Mouse (Mus musculus): ENCODE measurements around the gene Mad2l1bp. TPM values are rescaled to one million over a fixed set of nuclear protein-coding genes. Genes with fewer than 3 reads are reported as not detected.

Gene Mad2l1bp
- polyA plus RNA-seq, 1 experiment from 2014 or later: 41.2 TPM

Other genes starting within 250 kb of the Mad2l1bp start
- 3.4 and 4.6 TPM in 2 replicates for gene Vegfa, start 121.2 kb downstream of the Mad2l1bp start, polyA plus RNA-seq (2014; fragmentation: Nextera tagmentation; extraction: Ambion mirVana)
- gene Mrps18a, start 42.6 kb downstream of the Mad2l1bp start, polyA plus RNA-seq (2014; fragmentation: Nextera tagmentation; extraction: Ambion mirVana): 141 and 143 TPM in 2 replicates
- 2.0 TPM in 2 replicates for gene Rsph9, start 9.3 kb downstream of the Mad2l1bp start, polyA plus RNA-seq (2014; fragmentation: Nextera tagmentation; extraction: Ambion mirVana)
- gene Gtpbp2, start 7.5 kb upstream of the Mad2l1bp start, polyA plus RNA-seq (2014; fragmentation: Nextera tagmentation; extraction: Ambion mirVana): 26.1 and 31.1 TPM in 2 replicates
- 20.9 and 22.3 TPM in 2 replicates for gene Polh, start 49.1 kb upstream of the Mad2l1bp start, polyA plus RNA-seq (2014; fragmentation: Nextera tagmentation; extraction: Ambion mirVana)
- 56.4 and 62.8 TPM in 2 replicates for gene Xpo5, start 49.2 kb upstream of the Mad2l1bp start, polyA plus RNA-seq (2014; fragmentation: Nextera tagmentation; extraction: Ambion mirVana)
- gene Polr1c, start 94.5 kb upstream of the Mad2l1bp start, polyA plus RNA-seq (2014; fragmentation: Nextera tagmentation; extraction: Ambion mirVana): 89.3 and 90.4 TPM in 2 replicates
- gene Yipf3, start 94.5 kb upstream of the Mad2l1bp start, polyA plus RNA-seq (2014; fragmentation: Nextera tagmentation; extraction: Ambion mirVana): 65.6 and 76.7 TPM in 2 replicates
- gene Lrrc73, start 100.0 kb upstream of the Mad2l1bp start, polyA plus RNA-seq (2014; fragmentation: Nextera tagmentation; extraction: Ambion mirVana): 0.34 and 0.62 TPM in 2 replicates
- 26.4 and 29.3 TPM in 2 replicates for gene Tjap1, start 129.5 kb upstream of the Mad2l1bp start, polyA plus RNA-seq (2014; fragmentation: Nextera tagmentation; extraction: Ambion mirVana)
- 0.11 and 0.23 TPM in 2 replicates for gene Dlk2, start 143.9 kb upstream of the Mad2l1bp start, polyA plus RNA-seq (2014; fragmentation: Nextera tagmentation; extraction: Ambion mirVana)
- 3.9 and 4.4 TPM in 2 replicates for gene Abcc10, start 174.8 kb upstream of the Mad2l1bp start, polyA plus RNA-seq (2014; fragmentation: Nextera tagmentation; extraction: Ambion mirVana)
- 5.7 and 6.3 TPM in 2 replicates for gene Zfp318, start 230.2 kb upstream of the Mad2l1bp start, polyA plus RNA-seq (2014; fragmentation: Nextera tagmentation; extraction: Ambion mirVana)